Mouse (Mus musculus) liver, embryonic 14.5 days (tissue): Measurements from ENCODE around the gene Rnasek. TPM values are rescaled to one million over a fixed set of nuclear protein-coding genes. Genes with fewer than 3 reads are reported as not detected.

Experiments
- ATAC-seq: fragments of 200-750 bp; cut with Nextera tagmentation; 2 replicates; pipeline ENCODE4 v1.8.0; 2017; ENCODE audit warnings: moderate number of reproducible peaks, mild to moderate bottlenecking, moderate library complexity; ENCODE audit not compliant: insufficient read depth
- DNase-seq, 3 experiments: peaks; one replicate each; pipeline ENCODE4 v3.0.0-alpha.2; 2012 to 2013; ENCODE audit warnings: low read depth in 3 of 3, low spot score in 3 of 3
- H3K27ac ChIP-seq: fragments of 300-500 bp; sonication (generic); 2 replicates; pipeline ENCODE4 v1.5.1; 2014; ENCODE audit warnings: moderate library complexity, mild to moderate bottlenecking, control low read depth, inconsistent platforms
- H3K27me3 ChIP-seq: fragments of 300-500 bp; sonication (generic); 2 replicates; pipeline ENCODE4 v1.6.1; 2014; ENCODE audit warnings: mild to moderate bottlenecking, low read length, moderate library complexity; ENCODE audit not compliant: control insufficient read depth, insufficient read depth
- H3K36me3 ChIP-seq: fragments of 300-500 bp; sonication (generic); replicated peaks from 2 replicates; pipeline ENCODE4 v1.6.1; 2014; ENCODE audit warnings: low read depth; ENCODE audit not compliant: control insufficient read depth, insufficient read depth
- H3K4me1 ChIP-seq, 2 experiments: fragments of 200-500 bp in 1 of 2; fragments of 300-500 bp in 1 of 2; sonication (generic) in 1 of 2; replicated peaks; 2 replicates each; pipeline ENCODE4 v1.6.1; 2012 to 2014; ENCODE audit warnings: antibody characterized with exemption in 1 of 2, inconsistent platforms in 1 of 2, low read length in 1 of 2; ENCODE audit not compliant: control insufficient read depth in 2 of 2, insufficient read depth in 2 of 2
- H3K4me2 ChIP-seq: fragments of 300-500 bp; sonication (generic); 2 replicates; pipeline ENCODE4 v1.6.1; 2014; ENCODE audit warnings: low read depth, mild to moderate bottlenecking, control low read depth, moderate library complexity
- H3K4me3 ChIP-seq, 2 experiments: fragments of 200-500 bp in 1 of 2; fragments of 300-500 bp in 1 of 2; sonication (generic) in 1 of 2; 2 replicates each; pipeline ENCODE4 v1.5.1; 2012 to 2014; ENCODE audit warnings: low read depth in 2 of 2, low read length in 2 of 2, mild to moderate bottlenecking in 2 of 2, control low read depth in 1 of 2, inconsistent platforms in 1 of 2, moderate library complexity in 1 of 2; ENCODE audit not compliant: insufficient read depth in 1 of 2
- H3K9ac ChIP-seq: fragments of 300-500 bp; sonication (generic); replicated peaks from 2 replicates; pipeline ENCODE4 v1.6.1; 2014; ENCODE audit warnings: mild to moderate bottlenecking, control low read depth, moderate library complexity
- H3K9me3 ChIP-seq: fragments of 300-500 bp; sonication (generic); 2 replicates; pipeline ENCODE4 v1.6.1; 2016; ENCODE audit warnings: low read length, mixed read lengths; ENCODE audit not compliant: control insufficient read depth
- CTCF ChIP-seq: IDR thresholded peaks from 2 replicates; pipeline ENCODE4 v1.5.1; 2016; ENCODE audit warnings: antibody characterized with exemption, low read depth, control low read depth
- EP300 ChIP-seq: IDR thresholded peaks from 2 replicates; pipeline ENCODE4 v1.6.1; 2016; ENCODE audit warnings: antibody characterized with exemption, low read depth
- WGBS: fragments of 180-500 bp; shearing (Covaris S2); extraction: QIAGEN DNeasy Blood & Tissue Kit; methylation state at CpG from one replicate; pipeline ENCODE4 v1.1.7; 2014; ENCODE audit not compliant: insufficient replicate concordance; 5-methylcytosine and 5-hydroxymethylcytosine counted together
- polyA plus RNA-seq, 2 experiments: library from polyadenylated mRNA; depleted of rRNA in 1 of 2; stranded (reverse) in 1 of 2; unstranded in 1 of 2; fragments of >200 nt; fragmentation: Nextera tagmentation in 1 of 2; extraction: Ambion mirVana in 1 of 2; gene quantifications; 2 replicates each; pipeline versions ENCODE4 v1.2.1 to v1.2.3; 2012 to 2014

The Rnasek gene
- polyA plus RNA-seq, 2 experiments = 29.9 to 124 TPM

DNA sequence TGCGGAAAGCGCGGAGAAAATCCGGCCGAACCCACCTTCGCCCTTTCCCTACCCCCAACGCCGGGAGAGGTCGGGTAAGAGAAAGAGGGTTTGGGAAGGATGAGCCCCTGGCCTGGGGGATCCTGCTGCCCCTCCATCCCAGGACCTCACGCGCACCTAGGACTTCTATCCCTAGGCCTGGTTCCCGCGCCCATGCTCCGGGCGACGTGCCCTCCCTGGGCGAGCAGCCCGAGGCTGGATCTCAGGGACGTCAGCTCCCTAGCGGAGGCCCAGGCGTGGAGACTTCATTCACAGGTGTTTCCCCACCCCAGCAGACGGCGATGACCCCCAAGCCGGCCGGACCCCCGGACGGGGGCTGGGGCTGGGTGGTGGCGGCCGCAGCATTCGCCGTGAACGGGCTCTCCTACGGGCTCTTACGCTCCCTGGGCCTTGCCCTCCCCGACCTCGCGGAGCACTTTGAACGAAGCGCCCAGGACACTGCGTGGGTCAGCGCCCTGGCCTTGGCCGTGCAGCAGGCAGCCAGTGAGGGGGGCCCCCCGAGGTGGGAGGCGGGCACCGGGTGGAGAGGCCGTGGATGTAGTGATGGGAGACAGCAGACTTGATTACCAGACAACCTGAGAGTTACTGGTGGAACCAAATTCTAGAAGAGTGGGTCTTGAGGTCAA, 25.3 kb downstream of the Rnasek start:
- H3K27me3 ChIP-seq = peaks cover 44% of the 10 kb centered on the region
- peaks cover 2% of the 10 kb centered on the region in 2 experiments for H3K4me1 ChIP-seq
- WGBS = 2% methylated on average over 46 of the region's 46 CpGs
- DNase-seq (no peak), ATAC-seq (no peak; the same call in 1 of the 2 replicates)
- H3K27ac ChIP-seq = no peak overlapping the region
- peak overlapping the region; percentile 43 for H3K4me2 ChIP-seq
- H3K9me3 ChIP-seq = no peaks in the 10 kb centered on the region
- TF ChIP-seq CTCF (no peak), EP300 (no peak)
- no peaks in the 10 kb centered on the region for H3K36me3 ChIP-seq
- peak overlapping the region in 1 of 2 experiments; percentile 0; a peak in 2 of 4 replicates for H3K4me3 ChIP-seq
- no peak overlapping the region for H3K9ac ChIP-seq

DNA sequence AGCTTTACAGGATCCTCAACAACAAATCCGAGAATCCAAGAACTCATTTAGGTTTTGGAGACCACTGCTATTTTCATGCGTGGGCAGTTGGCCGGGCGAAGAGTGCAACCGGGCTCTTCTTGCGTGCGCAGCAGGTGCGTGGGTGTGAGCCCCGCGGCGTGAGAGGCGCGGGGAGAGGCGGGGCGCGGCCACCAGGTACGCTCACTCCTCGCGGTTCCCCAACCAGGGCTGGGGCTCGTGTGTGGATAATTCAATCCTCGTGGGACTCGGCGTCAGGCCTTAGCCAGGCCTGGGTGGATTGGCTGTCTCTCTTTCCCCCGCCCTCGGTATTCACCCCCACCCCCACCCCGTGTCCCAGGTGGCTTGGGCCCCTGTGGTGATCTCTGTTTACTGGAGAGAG, 25.9 kb downstream of the Rnasek start:
- H3K4me3 ChIP-seq = no peak overlapping the region
- ATAC-seq (no peak), DNase-seq (no peak)
- no peak overlapping the region for H3K27ac ChIP-seq
- no peak for TF ChIP-seq EP300
- peak overlapping the region; percentile 43 for H3K4me2 ChIP-seq
- peaks cover 44% of the 10 kb centered on the region for H3K27me3 ChIP-seq
- no peaks in the 10 kb centered on the region for H3K36me3 ChIP-seq
- 11% methylated on average over 26 of the region's 26 CpGs for WGBS
- H3K9ac ChIP-seq = no peak overlapping the region
- H3K9me3 ChIP-seq = no peaks in the 10 kb centered on the region
- H3K4me1 ChIP-seq = no peaks in the 10 kb centered on the region

DNA sequence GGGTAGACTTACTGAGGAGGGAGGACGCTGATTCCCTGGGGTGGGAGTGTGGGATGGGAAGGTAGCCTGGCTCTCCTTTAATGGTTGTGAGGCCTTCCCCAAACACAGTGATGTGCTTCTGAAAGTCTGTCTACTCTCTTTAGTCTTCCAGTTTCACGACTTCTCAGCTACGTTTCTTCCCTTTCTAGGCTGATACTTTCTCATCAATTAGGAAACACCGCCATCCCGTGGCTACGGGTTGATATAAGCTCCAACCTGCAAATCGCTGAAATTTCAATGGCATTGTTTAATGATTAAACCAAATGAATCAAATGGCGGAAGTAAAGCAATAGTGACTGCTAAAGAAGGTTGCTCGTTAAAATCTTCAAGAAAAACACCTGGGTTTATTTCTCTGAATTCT, 26.7 kb downstream of the Rnasek start:
- peak in 1 of 3 experiments; percentile 49 for DNase-seq
- no peaks in the 10 kb centered on the region for H3K4me1 ChIP-seq

DNA sequence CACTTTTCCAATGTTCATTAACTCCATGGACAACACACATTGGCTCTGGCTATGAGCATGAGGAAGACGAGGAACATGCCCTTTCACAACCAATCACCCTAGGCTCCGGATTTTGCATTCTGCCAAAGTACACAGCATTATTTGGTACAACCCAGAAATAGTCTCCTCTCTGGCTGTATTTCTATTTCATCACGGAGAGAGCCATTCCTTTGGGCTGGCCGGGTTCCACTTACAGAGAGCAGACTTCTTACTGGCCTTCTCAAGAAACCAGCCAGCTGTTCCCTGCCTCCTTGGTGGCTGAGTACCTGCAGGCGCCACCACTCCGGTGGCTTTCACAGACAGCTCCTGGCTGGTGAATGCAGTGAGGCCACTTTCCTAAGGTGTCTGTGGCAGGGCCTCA, 27.2 kb downstream of the Rnasek start, which contains the start of gene Slc16a11:
Gene Slc16a11 (plus strand): TSS at position 330 of the 400 bp plus-strand sequence.
- Histone ChIP-seq H3K4me1 (no peaks in the 10 kb centered on the region), H3K27ac (no peak within 1 kb of the TSS), H3K9me3 (no peaks in the 10 kb centered on the region), H3K9ac (no peak within 1 kb of the TSS), H3K4me3 (no peak within 1 kb of the TSS), H3K4me2 (peak within 1 kb of the TSS; percentile 43; the same call in 1 of the 2 replicates), H3K27me3 (peaks cover 44% of the 10 kb centered on the region), H3K36me3 (no peaks in the 10 kb centered on the region)
- DNase-seq (no peak), ATAC-seq (no peak)
- TF ChIP-seq EP300 (no peak), CTCF (no peak)
- 56% methylated on average over 6 of the region's 6 CpGs for WGBS

More for the DNA sequence above, 26.7 kb downstream of the Rnasek start:
- TF ChIP-seq CTCF = peak; percentile 51; the same call in 1 of the 2 replicates
- no peak for TF ChIP-seq EP300
- H3K4me3 ChIP-seq = no peak overlapping the region
- H3K36me3 ChIP-seq = no peaks in the 10 kb centered on the region
- ATAC-seq = no peak
- WGBS = 13% methylated on average over 9 of the region's 9 CpGs
- no peak overlapping the region for H3K27ac ChIP-seq
- H3K27me3 ChIP-seq = peaks cover 44% of the 10 kb centered on the region
- H3K9me3 ChIP-seq = no peaks in the 10 kb centered on the region
- H3K9ac ChIP-seq = no peak overlapping the region
- H3K4me2 ChIP-seq = no peak overlapping the region

DNA sequence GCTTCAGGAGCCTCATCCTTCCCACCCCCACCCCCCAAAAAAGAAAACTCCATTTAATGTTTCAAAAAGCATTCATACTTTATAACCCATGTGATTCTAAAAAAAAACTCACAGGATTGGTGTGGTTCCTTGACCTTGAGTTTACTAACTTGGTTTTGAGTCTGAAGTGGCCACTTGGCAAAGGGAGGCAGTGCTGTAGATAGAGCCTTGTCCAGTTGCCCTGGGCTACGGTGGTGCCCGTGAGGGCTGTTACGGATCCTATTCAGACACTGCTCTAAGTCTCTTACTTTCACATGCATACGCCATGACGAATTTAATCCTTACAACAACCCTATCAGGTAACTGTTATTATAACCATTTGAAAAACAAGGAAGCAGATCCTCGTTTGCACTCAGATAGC, 27.7 kb downstream of the Rnasek start:
- H3K27ac ChIP-seq = no peak overlapping the region
- ATAC-seq (no peak), DNase-seq (no peak)
- peaks cover 42% of the 10 kb centered on the region for H3K27me3 ChIP-seq
- no peak overlapping the region for H3K9ac ChIP-seq
- no peak overlapping the region for H3K4me3 ChIP-seq
- WGBS = 75% methylated on average over 6 of the region's 6 CpGs
- H3K4me2 ChIP-seq = no peak overlapping the region
- TF ChIP-seq CTCF (no peak), EP300 (no peak)
- H3K4me1 ChIP-seq = no peaks in the 10 kb centered on the region
- no peaks in the 10 kb centered on the region for H3K36me3 ChIP-seq
- no peaks in the 10 kb centered on the region for H3K9me3 ChIP-seq
